Mouse (Mus musculus) ovary, adult 2 months (tissue): ENCODE measurements around the gene Cd3e. TPM values are rescaled to one million over a fixed set of nuclear protein-coding genes. Genes with fewer than 3 reads are reported as not detected.

Experiments
- polyA plus RNA-seq: library from polyadenylated mRNA; depleted of rRNA; stranded (reverse); fragments of >200 nt; gene quantifications from 2 replicates; pipeline ENCODE4 v1.2.3, GENCODE M21; 2012; rRNA removed

The Cd3e gene
- polyA plus RNA-seq: 0.26 and 0.58 TPM in 2 replicates

DNA sequence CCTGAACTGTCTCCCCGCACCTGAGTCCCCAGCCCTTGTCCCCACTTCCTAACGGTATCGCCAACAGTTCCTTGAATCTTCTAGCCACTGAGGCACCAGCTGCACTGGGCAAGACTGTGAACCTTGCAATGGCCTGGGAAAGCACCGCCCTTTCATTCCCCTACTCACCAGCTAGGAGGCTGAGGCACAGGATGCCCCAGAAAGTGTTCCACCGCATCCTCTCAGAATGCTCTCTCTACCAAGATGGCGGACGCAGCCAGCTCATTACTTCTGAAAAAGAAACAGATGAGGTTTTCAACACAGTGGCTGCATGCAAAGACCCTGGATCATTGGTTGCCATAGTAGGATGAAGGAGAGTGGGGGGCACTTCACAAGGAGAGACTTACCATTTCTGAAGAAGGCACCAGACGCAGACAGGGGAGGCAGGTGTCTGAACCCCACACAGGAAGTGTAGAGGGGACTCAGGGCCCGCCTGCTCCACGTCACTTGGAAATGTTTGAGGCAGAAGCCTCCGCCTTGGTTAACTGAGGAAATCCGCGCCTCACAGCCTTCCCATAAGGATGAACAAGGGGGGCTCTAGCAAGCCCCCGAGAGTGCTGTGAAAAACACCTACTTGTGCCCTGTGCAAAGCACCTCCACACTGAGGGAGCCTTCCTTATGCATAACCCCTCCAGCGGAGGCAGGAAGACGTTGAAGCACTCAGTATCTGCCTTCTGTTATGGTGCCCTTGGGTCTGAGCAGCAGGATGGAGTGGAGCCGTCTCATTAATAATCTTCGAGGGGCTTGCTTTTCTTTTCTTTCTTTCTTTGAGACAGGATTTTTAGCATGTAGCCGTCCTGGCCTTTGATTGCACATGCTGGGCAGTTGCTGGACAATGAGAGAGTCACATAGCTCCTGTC lies at the start of gene Cd3e:
Gene Cd3e, minus strand, starts transcription at position 448 of the 899 bp plus-strand sequence.

DNA sequence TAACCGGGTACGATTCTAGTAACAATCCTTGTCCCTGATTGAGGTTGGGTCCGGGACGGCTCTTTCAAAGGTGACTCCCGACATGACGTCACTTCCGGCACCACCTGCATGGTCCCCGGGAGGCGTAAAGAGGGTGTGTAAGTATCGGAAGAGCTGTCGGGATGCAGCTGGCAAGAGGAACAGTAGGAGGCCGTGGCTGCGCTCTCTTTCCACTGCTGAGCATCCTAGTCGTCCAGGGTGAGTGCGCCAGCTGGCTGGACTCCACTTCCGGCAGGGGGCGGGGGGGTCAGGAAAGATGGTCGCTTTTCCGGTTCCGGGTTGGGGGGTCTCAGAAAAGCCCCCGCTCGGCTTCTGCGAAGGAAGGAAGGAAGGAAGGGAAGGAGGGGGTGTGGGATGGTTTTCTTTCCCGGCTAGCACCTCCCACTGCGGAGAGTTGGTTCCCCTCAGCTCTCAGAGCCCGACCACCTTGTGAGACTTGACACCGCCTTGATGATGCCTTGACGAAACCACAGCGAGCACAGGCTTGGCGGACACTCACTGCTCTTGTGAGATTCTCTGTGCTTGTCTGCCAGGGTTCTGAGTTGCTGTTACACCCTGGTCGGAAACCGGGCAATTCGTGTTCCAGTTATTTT lies 45.8 kb upstream of the Cd3e start, which contains the start of gene Mpzl3:
Gene Mpzl3, plus strand, starts transcription at position 105 of the 632 bp plus-strand sequence.

DNA sequence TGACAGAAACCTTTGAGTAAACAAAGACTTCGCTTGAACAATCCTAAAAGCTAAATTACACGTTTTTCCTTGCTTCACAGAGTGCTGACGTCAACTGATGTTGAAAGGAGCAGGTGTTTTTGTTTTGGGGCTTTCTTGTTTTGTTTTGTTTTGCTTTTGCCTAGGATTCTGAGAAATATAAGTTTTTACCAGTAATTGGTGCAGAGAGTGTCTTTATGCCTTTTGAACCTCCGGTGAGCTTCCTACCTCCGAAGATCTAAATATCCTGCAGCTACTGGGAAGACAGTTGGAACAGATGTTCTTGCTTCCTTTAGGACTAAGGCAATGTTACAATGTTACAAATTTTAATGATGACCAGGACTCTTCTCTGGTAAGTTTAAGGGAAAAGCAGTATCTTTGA lies 30.1 kb upstream of the Cd3e start, which contains the start of gene Mpzl2:
Gene Mpzl2, plus strand, starts transcription at position 301 of the 400 bp plus-strand sequence.

DNA sequence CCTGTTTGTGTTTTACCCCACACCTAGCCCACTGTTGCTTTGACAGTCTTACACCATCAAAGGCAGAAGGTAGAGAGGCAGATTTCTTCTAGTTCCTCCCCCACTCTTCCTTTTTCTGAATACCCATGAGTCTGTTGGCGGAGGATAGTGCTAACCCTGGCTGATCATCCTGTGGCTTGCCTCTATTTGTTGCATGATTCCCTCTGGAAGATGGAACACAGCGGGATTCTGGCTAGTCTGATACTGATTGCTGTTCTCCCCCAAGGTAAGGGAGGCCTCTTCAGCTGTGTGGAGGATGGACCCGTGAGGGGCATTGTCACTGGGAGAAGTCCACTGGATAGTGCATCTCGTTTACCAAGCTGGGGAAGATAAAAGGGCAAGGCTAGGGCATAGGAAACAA lies 27.8 kb downstream of the Cd3e start, which contains the start of gene Cd3d:
Gene Cd3d, plus strand, starts transcription at position 111 of the 400 bp plus-strand sequence.

DNA sequence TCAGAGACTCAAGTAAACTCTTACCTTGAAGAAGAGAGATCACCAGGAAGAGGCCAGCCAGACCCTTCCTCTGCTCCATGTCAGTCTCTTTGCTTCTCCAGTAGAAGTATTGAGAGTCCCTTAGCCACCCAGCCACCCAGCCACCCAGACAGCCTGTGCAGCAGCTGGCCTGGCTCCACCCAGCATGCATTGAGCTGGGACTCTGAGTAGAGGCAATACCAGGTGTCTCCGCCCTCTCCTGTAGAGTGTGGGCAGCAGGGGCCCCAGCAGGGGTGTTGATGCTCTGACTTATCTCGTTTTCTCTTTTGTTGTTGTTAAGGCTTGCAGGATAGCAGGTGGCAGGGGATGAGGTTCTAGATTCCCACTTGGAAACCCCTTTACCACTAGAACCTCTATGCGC lies 29.2 kb downstream of the Cd3e start, which contains the start of gene Cd3g:
Gene Cd3g, minus strand, starts transcription at position 190 of the 400 bp plus-strand sequence.

DNA sequence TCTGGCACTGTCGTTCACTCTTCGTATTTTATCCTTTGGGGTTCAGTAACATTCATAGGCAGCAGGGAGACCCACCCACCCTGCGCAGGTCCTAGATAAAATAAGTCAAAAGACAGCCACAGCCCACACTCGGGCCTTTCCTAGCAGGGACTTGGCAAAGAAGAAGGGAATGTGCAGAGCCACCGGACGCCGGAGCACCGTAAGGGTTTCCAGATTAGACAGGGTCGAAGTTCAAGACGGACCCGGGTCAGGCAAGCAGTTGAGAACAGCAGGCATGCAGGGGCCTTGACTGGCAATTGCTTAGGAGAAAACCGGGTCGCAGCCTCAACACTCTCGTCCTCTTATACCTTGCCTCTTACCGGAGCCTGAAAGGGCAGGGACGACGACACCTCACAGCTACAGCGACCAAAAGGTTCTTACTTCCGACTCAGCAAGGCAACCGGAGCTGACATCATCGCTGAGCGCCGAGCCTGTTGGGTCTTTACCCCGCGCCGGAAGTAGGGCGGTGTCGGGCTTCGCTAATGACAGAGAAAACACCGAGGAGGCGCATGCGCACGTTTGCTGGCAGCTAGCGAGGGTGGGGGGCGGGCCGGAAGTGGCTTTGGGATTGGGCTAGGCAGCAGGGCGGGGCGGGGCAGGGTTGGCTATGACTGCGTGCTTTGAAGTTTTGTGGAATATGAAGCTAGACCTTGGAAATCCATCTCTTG lies 44.1 kb downstream of the Cd3e start, which contains the start of gene Ube4a:
Gene Ube4a, minus strand, starts transcription at position 475 of the 707 bp plus-strand sequence.

Other genes with a start within 250 kb of the Cd3e start
- 35.5 and 42.2 TPM in 2 replicates for gene Arcn1, start 241.8 kb downstream of the Cd3e start, polyA plus RNA-seq
- gene Ift46, start 241.7 kb downstream of the Cd3e start, polyA plus RNA-seq: 44.1 and 45.7 TPM in 2 replicates
- gene Tmem25, start 210.3 kb downstream of the Cd3e start, polyA plus RNA-seq: 24.6 and 28.1 TPM in 2 replicates
- 2.0 and 5.7 TPM in 2 replicates for gene Ttc36, start 206.6 kb downstream of the Cd3e start, polyA plus RNA-seq
- gene Kmt2a, start 128.3 kb downstream of the Cd3e start, polyA plus RNA-seq: 16.8 and 25.8 TPM in 2 replicates
- 73.7 and 74.6 TPM in 2 replicates for gene Atp5l, start 88.9 kb downstream of the Cd3e start, polyA plus RNA-seq
- gene Ube4a, start 44.0 kb downstream of the Cd3e start, polyA plus RNA-seq: 5.5 and 8.3 TPM in 2 replicates
- gene Cd3g, start 29.2 kb downstream of the Cd3e start, polyA plus RNA-seq: 0.16 and 0.18 TPM in 2 replicates
- gene Cd3d, start 27.8 kb downstream of the Cd3e start, polyA plus RNA-seq: 0.24 TPM in 2 replicates
- gene Mpzl2, start 30.2 kb upstream of the Cd3e start, polyA plus RNA-seq: 2.3 and 2.8 TPM in 2 replicates
- 2.0 and 5.0 TPM in 2 replicates for gene Mpzl3, start 45.6 kb upstream of the Cd3e start, polyA plus RNA-seq
- gene Jaml, start 69.6 kb upstream of the Cd3e start, polyA plus RNA-seq: 0.25 and 0.35 TPM in 2 replicates
- gene Scn2b, start 108.2 kb upstream of the Cd3e start, polyA plus RNA-seq: 1.3 TPM in 2 replicates
- 0.23 and 0.28 TPM in 2 replicates for gene Scn4b, start 128.8 kb upstream of the Cd3e start, polyA plus RNA-seq
- 0.07 and 0.15 TPM in 2 replicates for gene BC049352, start 172.4 kb upstream of the Cd3e start, polyA plus RNA-seq
- 4.4 and 6.9 TPM in 2 replicates for gene Tmprss4, start 194.5 kb upstream of the Cd3e start, polyA plus RNA-seq